Mouse (Mus musculus) MEL (cell line): ENCODE measurements around the gene Mettl5. TPM values are rescaled to one million over a fixed set of nuclear protein-coding genes. Genes with fewer than 3 reads are reported as not detected.
"Not testable (repeated sequence)": the region's sequence is repeated elsewhere in the genome, so short reads cannot be mapped to it uniquely, and the experiment has no call there.

Experiments
- DNase-seq: peaks from one replicate; pipeline ENCODE4 v3.0.0; 2011; ENCODE audit warnings: low read depth, low spot score
- H3K27ac ChIP-seq: 2 replicates; pipeline ENCODE4 v1.5.1; 2012; ENCODE audit warnings: low read depth, mild to moderate bottlenecking, control low read depth, low read length, moderate library complexity; ENCODE audit not compliant: control insufficient read depth
- H3K27me3 ChIP-seq, 2 experiments: fragments of 150-350 bp in 1 of 2; sonication (generic) in 1 of 2; 2 replicates each; pipeline ENCODE4 v1.6.1; 2012; ENCODE audit warnings: low read length in 2 of 2, mild to moderate bottlenecking in 2 of 2, improper control_type of control experiment in 1 of 2, moderate library complexity in 1 of 2; ENCODE audit not compliant: insufficient read depth in 2 of 2, control insufficient read depth in 1 of 2
- H3K36me3 ChIP-seq, 2 experiments: 2 replicates each; pipeline ENCODE4 v1.6.1; 2012 to 2014; ENCODE audit warnings: low read length in 2 of 2, improper control_type of control experiment in 1 of 2, inconsistent platforms in 1 of 2, mild to moderate bottlenecking in 1 of 2; ENCODE audit not compliant: insufficient read depth in 2 of 2, control insufficient read depth in 1 of 2
- H3K4me1 ChIP-seq, 2 experiments: fragments of 150-350 bp in 1 of 2; sonication (generic) in 1 of 2; 2 replicates each; pipeline ENCODE4 v1.6.1; 2012; ENCODE audit warnings: low read length in 2 of 2, improper control_type of control experiment in 1 of 2, mild to moderate bottlenecking in 1 of 2; ENCODE audit not compliant: insufficient read depth in 2 of 2, control insufficient read depth in 1 of 2
- H3K4me3 ChIP-seq, 2 experiments: fragments of 150-350 bp in 1 of 2; sonication (generic) in 1 of 2; 2 replicates each; pipeline ENCODE4 v1.5.1; 2012; ENCODE audit warnings: low read depth in 2 of 2, low read length in 2 of 2, mild to moderate bottlenecking in 2 of 2, moderate library complexity in 2 of 2, control low read depth in 1 of 2, improper control_type of control experiment in 1 of 2; ENCODE audit not compliant: control insufficient read depth in 1 of 2, insufficient read depth in 1 of 2
- H3K79me2 ChIP-seq: 2 replicates; pipeline ENCODE4 v1.6.1; 2012; ENCODE audit warnings: mild to moderate bottlenecking, low read length, moderate library complexity; ENCODE audit not compliant: control insufficient read depth, poor library complexity, insufficient read depth
- H3K9ac ChIP-seq: 2 replicates; pipeline ENCODE4 v1.6.1; 2012; ENCODE audit warnings: low read depth, mild to moderate bottlenecking, control low read depth, low read length, moderate library complexity; ENCODE audit not compliant: control insufficient read depth, poor library complexity, severe bottlenecking
- H3K9me3 ChIP-seq: fragments of 150-350 bp; sonication (generic); replicated peaks from 2 replicates; pipeline ENCODE4 v1.6.1; 2012; ENCODE audit warnings: mild to moderate bottlenecking, low read length, improper control_type of control experiment, moderate library complexity; ENCODE audit not compliant: insufficient read depth
- CHD1 ChIP-seq: IDR thresholded peaks from 2 replicates; pipeline ENCODE4 v1.6.1; 2012; ENCODE audit warnings: low read depth, mild to moderate bottlenecking, inconsistent platforms, low read length, improper control_type of control experiment
- E2F4 ChIP-seq: IDR thresholded peaks from 2 replicates; pipeline ENCODE4 v1.6.1; 2011; ENCODE audit warnings: low read depth, low read length, improper control_type of control experiment, borderline replicate concordance
- ELF1 ChIP-seq: IDR thresholded peaks from 2 replicates; pipeline ENCODE4 v1.6.1; 2014; ENCODE audit warnings: low read depth, mild to moderate bottlenecking, inconsistent platforms, low read length, improper control_type of control experiment, moderate library complexity
- EP300 ChIP-seq, 2 experiments: IDR thresholded peaks; 2 replicates each; pipeline ENCODE4 v1.6.1; 2011; ENCODE audit warnings: improper control_type of control experiment in 2 of 2, low read length in 2 of 2, low read depth in 1 of 2, mild to moderate bottlenecking in 1 of 2
- ETS1 ChIP-seq: IDR thresholded peaks from 2 replicates; pipeline ENCODE4 v1.6.1; 2012; ENCODE audit warnings: low read depth, mild to moderate bottlenecking, inconsistent platforms, low read length, improper control_type of control experiment, moderate library complexity
- GATA1 ChIP-seq: IDR thresholded peaks from 2 replicates; pipeline ENCODE4 v1.6.1; 2011; ENCODE audit warnings: low read depth, low read length, improper control_type of control experiment
- HCFC1 ChIP-seq: IDR thresholded peaks from 2 replicates; pipeline ENCODE4 v1.6.1; 2012; ENCODE audit warnings: low read depth, mild to moderate bottlenecking, inconsistent platforms, low read length, improper control_type of control experiment, moderate library complexity
- MAZ ChIP-seq: IDR thresholded peaks from 2 replicates; pipeline ENCODE4 v1.6.1; 2012; ENCODE audit warnings: low read depth, mild to moderate bottlenecking, inconsistent platforms, low read length, improper control_type of control experiment
- MYB ChIP-seq: IDR thresholded peaks from 2 replicates; pipeline ENCODE4 v1.6.1; 2011; ENCODE audit warnings: mild to moderate bottlenecking, low read depth, low read length, improper control_type of control experiment
- NRF1 ChIP-seq: IDR thresholded peaks from 2 replicates; pipeline ENCODE4 v1.6.1; 2014; ENCODE audit warnings: low read depth, mild to moderate bottlenecking, inconsistent platforms, low read length, improper control_type of control experiment, moderate library complexity; ENCODE audit not compliant: poor library complexity, insufficient read depth, severe bottlenecking
- POLR2AphosphoS2 ChIP-seq: IDR thresholded peaks from 2 replicates; pipeline ENCODE4 v1.6.1; 2011; ENCODE audit warnings: low read length, improper control_type of control experiment
- POLR2AphosphoS5 ChIP-seq: IDR thresholded peaks from 2 replicates; pipeline ENCODE4 v1.6.1; 2012; ENCODE audit warnings: low read depth, borderline replicate concordance, mild to moderate bottlenecking, inconsistent platforms, low read length, moderate library complexity, mixed read lengths
- SIN3A ChIP-seq: IDR thresholded peaks from 2 replicates; pipeline ENCODE4 v1.6.1; 2012; ENCODE audit warnings: low read length, improper control_type of control experiment, inconsistent platforms
- TBP ChIP-seq: IDR thresholded peaks from 2 replicates; pipeline ENCODE4 v1.8.0; 2011; ENCODE audit warnings: low read depth, low read length, improper control_type of control experiment
- TCF12 ChIP-seq: IDR thresholded peaks from 2 replicates; pipeline ENCODE4 v1.6.1; 2014; ENCODE audit warnings: low read depth, mild to moderate bottlenecking, inconsistent platforms, low read length, improper control_type of control experiment, moderate library complexity
- UBTF ChIP-seq: IDR thresholded peaks from 2 replicates; pipeline ENCODE4 v1.6.1; 2012; ENCODE audit warnings: low read depth, mild to moderate bottlenecking, inconsistent platforms, low read length, improper control_type of control experiment, moderate library complexity, borderline replicate concordance; ENCODE audit not compliant: insufficient read depth
- USF2 ChIP-seq, 2 experiments: IDR thresholded peaks; 2 replicates each; pipeline ENCODE4 v1.6.1; 2011 to 2012; ENCODE audit warnings: improper control_type of control experiment in 2 of 2, low read length in 2 of 2, borderline replicate concordance in 1 of 2, inconsistent platforms in 1 of 2, low read depth in 1 of 2, mild to moderate bottlenecking in 1 of 2; ENCODE audit not compliant: insufficient read depth in 1 of 2
- ZMIZ1 ChIP-seq: IDR thresholded peaks from 2 replicates; pipeline ENCODE4 v1.6.1; 2012; ENCODE audit warnings: low read depth, mild to moderate bottlenecking, inconsistent platforms, low read length, improper control_type of control experiment, moderate library complexity
- polyA plus RNA-seq, 2 experiments: library from polyadenylated mRNA; stranded (reverse) in 1 of 2; unstranded in 1 of 2; fragments of >175 nt in 1 of 2; fragments of >200 nt in 1 of 2; gene quantifications; 2 replicates each; pipeline versions ENCODE4 v1.2.1 to v1.2.4; 2012; ENCODE audit warnings: low replicate concordance in 2 of 2, low read depth in 1 of 2; ENCODE audit not compliant: insufficient read length in 2 of 2, insufficient read depth in 1 of 2, missing spikeins in 1 of 2
- total RNA-seq: library from RNA; depleted of rRNA; stranded (reverse); fragments of 300-350 nt; gene quantifications from 2 replicates; pipeline ENCODE4 v1.2.3, GENCODE M21; 2012

Mettl5 gene
- total and polyA plus RNA-seq, 3 experiments, result 27.5 to 29.2 TPM; not detected in 1

- no peak overlapping the region for H3K4me3 ChIP-seq
- H3K4me1 ChIP-seq, result no peaks in the 10 kb centered on the region
- peaks cover 0 to 7% of the 10 kb centered on the region in 2 experiments; a peak in 2 of 4 replicates for H3K36me3 ChIP-seq
- H3K9ac ChIP-seq, result no peak overlapping the region
- no peak for TF ChIP-seq POLR2AphosphoS2
- TF ChIP-seq HCFC1, result no peak
- TF ChIP-seq USF2 (IDR thresholded peaks at IDR 0.05; ENCODE audit: borderline replicate concordance in 1 of 2, insufficient read depth in 1 of 2, low read depth in 1 of 2, low read length in 2 of 2), result no peak
- TF ChIP-seq TBP, result no peak
- TF ChIP-seq POLR2AphosphoS5, result no peak
- no peak for TF ChIP-seq SIN3A
- no peak for TF ChIP-seq UBTF
- no peak for TF ChIP-seq NRF1
- TF ChIP-seq MYB, result no peak
- TF ChIP-seq ELF1, result no peak
- TF ChIP-seq CHD1, result no peak
- no peak for TF ChIP-seq TCF12
- no peak for TF ChIP-seq ZMIZ1
- no peak for TF ChIP-seq EP300 (IDR thresholded peaks at IDR 0.05; ENCODE audit: low read depth in 1 of 2, low read length in 2 of 2)
- no peak for TF ChIP-seq MAZ
- TF ChIP-seq GATA1, result no peak
- no peak for TF ChIP-seq E2F4
- no peak for TF ChIP-seq ETS1
- no peaks in the 10 kb centered on the region for H3K9me3 ChIP-seq
- H3K27ac ChIP-seq, result no peak overlapping the region
- no peak for DNase-seq
- H3K27me3 ChIP-seq, result no peaks in the 10 kb centered on the region
- H3K79me2 ChIP-seq, result peaks cover 18% of the 10 kb centered on the region
Observed at GRCm38 (mm10) chr2:69912801-69913200, 27.4 kb upstream of the Mettl5 start.

- not testable (repeated sequence) for H3K36me3 ChIP-seq, H3K9me3 ChIP-seq, H3K27me3 ChIP-seq, H3K4me3 ChIP-seq, H3K4me1 ChIP-seq, H3K9ac ChIP-seq, DNase-seq, H3K27ac ChIP-seq
- H3K79me2 ChIP-seq, result peaks cover 36% of the 10 kb centered on the region
Observed at GRCm38 (mm10) chr2:69907394-69907793, 22.0 kb upstream of the Mettl5 start.
